ENCODE assay signal across 33 mouse cellular contexts in the genomic region with DNA sequence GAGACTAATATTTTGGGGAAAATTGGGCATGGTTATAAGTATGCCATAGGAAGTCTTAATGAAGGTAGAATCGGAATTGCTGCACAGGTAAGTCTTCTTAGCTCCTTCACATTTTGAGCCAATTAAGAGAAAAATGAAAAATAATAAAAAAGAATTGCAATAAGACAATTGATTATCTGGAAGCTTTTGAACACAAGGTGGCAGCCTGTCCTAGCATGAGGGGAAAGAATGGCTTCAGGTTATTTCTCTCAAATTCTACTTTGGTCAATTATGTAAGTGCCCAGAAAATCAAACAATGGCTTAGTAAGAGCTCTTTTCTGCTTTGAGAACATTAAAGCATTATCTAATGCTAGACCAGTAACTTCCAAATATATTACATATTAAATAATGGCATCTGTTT. TPM values are rescaled to one million over a fixed set of nuclear protein-coding genes. Genes with fewer than 3 reads are reported as not detected.
DNase-seq lines count a peak whose midpoint lies in the region; ATAC-seq and TF ChIP-seq lines count a peak whose summit lies in the region.
"Had no signal": no experiment of that assay in that cellular context is flagged by ENCODE, and none has a peak within 500 bp of the region (broad histone marks: within the 10 kb centered on the region; RNA-seq: fewer than 3 reads in every experiment).

No protein-coding gene starts in this region.

- H3K9ac ChIP-seq in forebrain, postnatal 0 days, result no peak overlapping the region
- H3K9ac ChIP-seq in forebrain, embryonic 12.5 days, result no peak overlapping the region
- H3K9ac ChIP-seq in CH12.LX (ENCODE audit: insufficient read depth, low read depth), result no peak overlapping the region
- H3K9ac ChIP-seq: embryonic facial prominence, embryonic 13.5 days; heart, embryonic 15.5 days; hindbrain, embryonic 12.5 days; limb, embryonic 13.5 days; midbrain, embryonic 15.5 days had no signal

- TF ChIP-seq EP300 in CH12.LX (IDR thresholded peaks at IDR 0.05; ENCODE audit: low read length), result no peak

- no peak overlapping the region for H3K4me2 ChIP-seq in forebrain, postnatal 0 days (ENCODE audit: low read depth)
- H3K4me2 ChIP-seq in forebrain, embryonic 12.5 days, result no peak overlapping the region
- no peak overlapping the region for H3K4me2 ChIP-seq in CH12.LX (ENCODE audit: insufficient read depth, low read depth, poor library complexity, severe bottlenecking)
- H3K4me2 ChIP-seq: embryonic facial prominence, embryonic 13.5 days; heart, embryonic 15.5 days; hindbrain, embryonic 12.5 days; limb, embryonic 13.5 days; liver, embryonic 11.5 days; midbrain, embryonic 15.5 days had no signal

- no peak for DNase-seq in forebrain, postnatal 0 days
- no peak for DNase-seq in left cerebral cortex, adult 2 months (ENCODE audit: extremely low spot score in 1 of 2, low spot score in 2 of 2)
- no peak for DNase-seq in left cerebral cortex, postnatal 4 days
- DNase-seq in CH12.LX (ENCODE audit: extremely low read depth), result no peak
- peak; percentile 11 for DNase-seq in brain, adult 2 months (ENCODE audit: low read depth, low spot score)
- no peak for DNase-seq in adrenal gland, adult (ENCODE audit: inconsistent age in 2 of 2, low spot score in 1 of 2)
- DNase-seq in adrenal gland, postnatal 36 days, result no peak
- DNase-seq: adrenal gland, postnatal 14 days; cerebellum, adult 9-10 months; cerebellum, postnatal 36 days; gastrocnemius, postnatal 25 days; heart, adult 11 months; heart, postnatal 36 days; kidney, adult 18-20 months; kidney, postnatal 10 days; layer of hippocampus, adult 9-11 months; lung, adult 18-20 months; lung, postnatal 4 days; right cerebral cortex, postnatal 25 days; thymus, adult 18-20 months; thymus, postnatal 25 days had no signal

- intact Hi-C loops in left cerebral cortex, adult 2 months (cut with DNase I), result loop anchor here (5.0 kb wide), 1 partner anchor 313 kb away; no protein-coding TSS in a partner anchor
- intact Hi-C loops in left cerebral cortex, postnatal 4 days (cut with DNase I), result loop anchor here (2.0 to 10.0 kb wide), 2 partner anchors 101 to 445 kb away; no protein-coding TSS in a partner anchor

- no peaks in the 10 kb centered on the region for H3K27me3 ChIP-seq in forebrain, postnatal 0 days (ENCODE audit: insufficient read depth, low read length)
- H3K27me3 ChIP-seq in forebrain, embryonic 12.5 days, result no peaks in the 10 kb centered on the region
- no peaks in the 10 kb centered on the region for H3K27me3 ChIP-seq in CH12.LX (replicated peaks)
- H3K27me3 ChIP-seq: embryonic facial prominence, embryonic 13.5 days; heart, embryonic 15.5 days; hindbrain, embryonic 12.5 days; limb, embryonic 13.5 days; megakaryocyte, embryonic 14.5 days; midbrain, embryonic 15.5 days had no signal

- dilution Hi-C loops in CH12.LX (cut with MboI; ENCODE audit: extremely low pct_ligation_motif_present, extremely low pct_unique_long_range_greater_than_20kb, low sequenced_read_pairs), result no loop called here

- H3K79me2 ChIP-seq in CH12.LX (replicated peaks; ENCODE audit: control insufficient read depth, extremely low read depth, insufficient read depth, poor library complexity, severe bottlenecking), result no peaks in the 10 kb centered on the region

- TF ChIP-seq CTCF in forebrain, postnatal 0 days (IDR thresholded peaks at IDR 0.05; ENCODE audit: low read depth), result peak; percentile 40; the same call in 1 of the 2 replicates
- peak; percentile 31 for TF ChIP-seq CTCF in left cerebral cortex, adult 2 months (IDR thresholded peaks at IDR 0.05)
- peak in 1 of 2 experiments; percentile 54; a peak in 2 of 4 replicates for TF ChIP-seq CTCF in CH12.LX (conservative IDR thresholded peaks at IDR 0.05 in 1 of 2, IDR thresholded peaks at IDR 0.05 in 1 of 2; ENCODE audit: low read depth in 2 of 2, low read length in 2 of 2)

- no peaks in the 10 kb centered on the region for H3K9me3 ChIP-seq in forebrain, postnatal 0 days (ENCODE audit: low read length)
- no peaks in the 10 kb centered on the region for H3K9me3 ChIP-seq in forebrain, embryonic 12.5 days
- H3K9me3 ChIP-seq in CH12.LX (replicated peaks; ENCODE audit: low read length), result no peaks in the 10 kb centered on the region
- H3K9me3 ChIP-seq: embryonic facial prominence, embryonic 13.5 days; forebrain, embryonic 10.5 days; heart, embryonic 10.5 days; heart, embryonic 15.5 days; hindbrain, embryonic 12.5 days; limb, embryonic 13.5 days; midbrain, embryonic 15.5 days had no signal

- H3K27ac ChIP-seq in forebrain, postnatal 0 days (ENCODE audit: low read depth, low read length), result no peak overlapping the region
- H3K27ac ChIP-seq in forebrain, embryonic 12.5 days, result no peak overlapping the region
- no peak overlapping the region for H3K27ac ChIP-seq in left cerebral cortex, adult 2 months
- no peak overlapping the region for H3K27ac ChIP-seq in CH12.LX (ENCODE audit: insufficient read depth, low read depth)
- H3K27ac ChIP-seq: embryonic facial prominence, embryonic 13.5 days; forebrain, embryonic 10.5 days; heart, embryonic 10.5 days; heart, embryonic 15.5 days; hindbrain, embryonic 12.5 days; limb, embryonic 13.5 days; midbrain, embryonic 15.5 days had no signal

- WGBS in forebrain, postnatal 0 days, result 86% methylated on average over 1 of the region's 1 CpGs
- 73% methylated on average over 1 of the region's 1 CpGs for WGBS in forebrain, embryonic 12.5 days

- H3K4me1 ChIP-seq in forebrain, postnatal 0 days (ENCODE audit: insufficient read depth), result no peaks in the 10 kb centered on the region
- no peaks in the 10 kb centered on the region for H3K4me1 ChIP-seq in forebrain, embryonic 12.5 days
- H3K4me1 ChIP-seq in CH12.LX (ENCODE audit: control insufficient read depth in 1 of 2, insufficient read depth in 2 of 2), result no peaks in the 10 kb centered on the region
- H3K4me1 ChIP-seq: embryonic facial prominence, embryonic 13.5 days; forebrain, embryonic 10.5 days; heart, embryonic 10.5 days; heart, embryonic 15.5 days; hindbrain, embryonic 12.5 days; limb, embryonic 13.5 days; midbrain, embryonic 15.5 days had no signal

- H3K36me3 ChIP-seq in forebrain, postnatal 0 days (ENCODE audit: insufficient read depth), result peaks cover 37% of the 10 kb centered on the region
- peaks cover 11% of the 10 kb centered on the region; the same call in 1 of the 2 replicates for H3K36me3 ChIP-seq in forebrain, embryonic 12.5 days (replicated peaks)
- peaks cover 0 to 4% of the 10 kb centered on the region in 2 experiments for H3K36me3 ChIP-seq in CH12.LX (replicated peaks in 1 of 2; ENCODE audit: control insufficient read depth in 1 of 2, insufficient read depth in 1 of 2, low read length in 1 of 2)

- TF ChIP-seq RAD21 in CH12.LX (IDR thresholded peaks at IDR 0.05; ENCODE audit: low read depth, low read length), result peak; percentile 53

- no peak overlapping the region for H3K4me3 ChIP-seq in forebrain, postnatal 0 days (ENCODE audit: low read depth, low read length)
- no peak overlapping the region for H3K4me3 ChIP-seq in forebrain, embryonic 12.5 days (replicated peaks)
- no peak overlapping the region for H3K4me3 ChIP-seq in left cerebral cortex, adult 2 months
- H3K4me3 ChIP-seq in CH12.LX (replicated peaks in 1 of 3; ENCODE audit: low read depth in 2 of 3, low read length in 2 of 3, poor library complexity in 1 of 3), result no peak overlapping the region
- H3K4me3 ChIP-seq: embryonic facial prominence, embryonic 13.5 days; forebrain, embryonic 10.5 days; heart, embryonic 10.5 days; heart, embryonic 15.5 days; hindbrain, embryonic 12.5 days; limb, embryonic 13.5 days; megakaryocyte, embryonic 14.5 days; midbrain, embryonic 15.5 days had no signal

- in situ Hi-C loops in CH12.LX (cut with MboI; ENCODE audit: low pct_ligation_motif_present, low pct_unique_long_range_greater_than_20kb, low sequenced_read_pairs), result no loop called here

- no peak for ATAC-seq in forebrain, postnatal 0 days
- ATAC-seq in forebrain, embryonic 12.5 days (ENCODE audit: low FRiP score), result no peak
- ATAC-seq: CD4-positive, CD25-positive, alpha-beta regulatory T cell, adult 4 months; lung, postnatal 0 days; midbrain, embryonic 15.5 days had no signal

- TF ChIP-seq POLR2A in CH12.LX (IDR thresholded peaks at IDR 0.05; ENCODE audit: low read depth, low read length), result no peak

TF ChIP-seq in CH12.LX, 34 proteins besides CTCF, POLR2A, EP300 and RAD21:
- no peak for TF ChIP-seq ETS1 (conservative IDR thresholded peaks at IDR 0.05; ENCODE audit: low read depth, low read length)
- peak; percentile 32 for TF ChIP-seq SMC3 (IDR thresholded peaks at IDR 0.05; ENCODE audit: low read depth, low read length)

RNA-seq across cellular contexts. Expression of gene Acadsb, which starts 23.9 kb away (rescaled TPM):
- total RNA-seq in forebrain, postnatal 0 days (2014; rRNA removed), result 56.7 and 80.3 TPM in 2 replicates
- polyA plus RNA-seq in forebrain, postnatal 0 days (2015; fragmentation: Nextera tagmentation; extraction: Ambion mirVana), result 51.6 and 73.3 TPM in 2 replicates
- polyA plus RNA-seq in forebrain, embryonic 12.5 days (2016; fragmentation: Nextera tagmentation; extraction: Ambion mirVana), result 84.0 and 87.5 TPM in 2 replicates
- total RNA-seq in left cerebral cortex, adult 2 months (2021), result 10 to 100 TPM; 84.8 to 89.9 TPM
- total RNA-seq in left cerebral cortex, postnatal 4 days (2021), result 10 to 100 TPM; 81.7 to 88.6 TPM
- total RNA-seq in CH12.LX (2012; rRNA removed) (11.2 and 11.9 TPM in 2 replicates), CH12.LX (2014; rRNA removed) (15.2 and 15.6 TPM in 2 replicates)
- 11.1 and 11.8 TPM in 2 replicates for polyA plus RNA-seq in CH12.LX (2012; ENCODE audit: insufficient read length, low read depth)
- 100 to 1,000 TPM; 240 to 608 TPM for total RNA-seq in adrenal gland, postnatal 36 days (2021)

RNA-seq across cellular contexts. Expression of gene Ikzf5, which starts 24.0 kb away (rescaled TPM):
- total RNA-seq in forebrain, postnatal 0 days (2014; rRNA removed), result 18.8 and 20.8 TPM in 2 replicates
- 10.0 and 10.5 TPM in 2 replicates for polyA plus RNA-seq in forebrain, postnatal 0 days (2015; fragmentation: Nextera tagmentation; extraction: Ambion mirVana)
- 20.7 and 22.6 TPM in 2 replicates for polyA plus RNA-seq in forebrain, embryonic 12.5 days (2016; fragmentation: Nextera tagmentation; extraction: Ambion mirVana)
- 10 to 100 TPM; 49.3 to 49.5 TPM for total RNA-seq in left cerebral cortex, adult 2 months (2021)
- 10 to 100 TPM; 40.2 to 45.7 TPM for total RNA-seq in left cerebral cortex, postnatal 4 days (2021)
- total RNA-seq in CH12.LX (2012; rRNA removed), result 4.7 and 5.2 TPM in 2 replicates
- 8.0 and 8.1 TPM in 2 replicates for total RNA-seq in CH12.LX (2014; rRNA removed)
- polyA plus RNA-seq in CH12.LX (2012; ENCODE audit: insufficient read length, low read depth), result 13.9 and 18.5 TPM in 2 replicates
- 10 to 100 TPM; 28.6 to 32.7 TPM for total RNA-seq in adrenal gland, postnatal 36 days (2021)
